Comparison of ENCODE assay signal across 15 mouse cellular contexts in the genomic region with DNA sequence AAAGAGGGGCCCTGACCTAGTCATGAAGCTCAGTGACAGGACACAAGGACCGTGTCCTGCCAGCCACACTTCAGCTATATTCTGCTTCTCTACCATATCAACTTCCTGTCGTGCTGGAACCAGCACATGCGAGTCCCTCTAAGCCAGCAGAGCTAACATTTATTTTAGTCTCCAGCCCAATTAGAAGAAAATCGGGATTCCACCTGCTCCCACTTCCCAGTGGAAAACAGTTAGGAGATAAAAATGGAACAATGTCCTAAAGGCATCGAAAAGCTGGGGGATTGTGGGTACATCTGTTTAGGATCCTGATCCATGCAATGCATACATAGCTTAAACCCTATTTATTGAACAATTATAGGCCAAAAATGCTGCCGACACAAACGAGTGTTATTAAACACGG.
"Had no signal": no experiment of that assay in that cellular context is flagged by ENCODE, and none has a peak within 500 bp of the region (broad histone marks: within the 10 kb centered on the region; RNA-seq: fewer than 3 reads in every experiment).

No protein-coding gene starts in this region.

- ATAC-seq: liver, embryonic 12.5 days; midbrain, embryonic 16.5 days had no signal

- H3K4me2 ChIP-seq: limb, embryonic 15.5 days; liver, embryonic 12.5 days; lung, embryonic 14.5 days; midbrain, embryonic 11.5 days had no signal

- H3K27ac ChIP-seq: kidney, postnatal 0 days; limb, embryonic 15.5 days; liver, embryonic 12.5 days; macrophage; stomach, postnatal 0 days had no signal

- H3K36me3 ChIP-seq: limb, embryonic 15.5 days; liver, embryonic 12.5 days had no signal

- H3K4me1 ChIP-seq: liver, embryonic 12.5 days; megakaryocyte, embryonic 14.5 days had no signal

- H3K9me3 ChIP-seq: limb, embryonic 15.5 days; liver, embryonic 12.5 days had no signal

- H3K27me3 ChIP-seq: limb, embryonic 15.5 days; liver, embryonic 12.5 days had no signal

- DNase-seq: kidney, adult 11 months; kidney, adult 9 months; kidney, postnatal 36 days; lung, embryonic 14.5 days; lung, postnatal 10 days; thymus, adult 18-20 months; thymus, postnatal 14 days had no signal

- H3K9ac ChIP-seq: limb, embryonic 15.5 days; liver, embryonic 12.5 days; lung, embryonic 14.5 days had no signal

- H3K4me3 ChIP-seq: limb, embryonic 15.5 days; liver, embryonic 12.5 days; megakaryocyte, embryonic 14.5 days had no signal
